Mouse (Mus musculus) cortical plate, adult 2 months (tissue): ENCODE data around the gene Dnah2. TPM values are rescaled to one million over a fixed set of nuclear protein-coding genes. Genes with fewer than 3 reads are reported as not detected.

ENCODE experiments used
- H3K27ac ChIP-seq: fragments of 200-500 bp; 2 replicates; pipeline ENCODE4 v1.5.1; 2012; ENCODE audit warnings: low read length, control low read depth, inconsistent platforms; ENCODE audit not compliant: insufficient read depth
- H3K4me1 ChIP-seq: fragments of 200-500 bp; 2 replicates; pipeline ENCODE4 v1.6.1; 2011; ENCODE audit warnings: low read length; ENCODE audit not compliant: control insufficient read depth, insufficient read depth
- H3K4me3 ChIP-seq: fragments of 200-500 bp; 2 replicates; pipeline ENCODE4 v1.5.1; 2011; ENCODE audit warnings: mild to moderate bottlenecking, low read length, control low read depth; ENCODE audit not compliant: insufficient read depth
- CTCF ChIP-seq: fragments of 200-500 bp; IDR thresholded peaks from 2 replicates; pipeline ENCODE4 v1.5.1; 2011; ENCODE audit warnings: mild to moderate bottlenecking, control low read depth, low read length; ENCODE audit not compliant: insufficient read depth; ENCODE audit errors: extremely low read depth
- POLR2A ChIP-seq: fragments of 200-500 bp; IDR thresholded peaks from 2 replicates; pipeline ENCODE4 v1.6.1; 2011; ENCODE audit warnings: mild to moderate bottlenecking, low read length, control low read depth; ENCODE audit not compliant: insufficient read depth; ENCODE audit errors: extremely low read depth
- polyA plus RNA-seq: library from polyadenylated mRNA; depleted of rRNA; stranded (reverse); fragments of >200 nt; gene quantifications from 2 replicates; pipeline ENCODE4 v1.2.3, GENCODE M21; 2012

The Dnah2 gene
- polyA plus RNA-seq, 1 experiment = 1.6 TPM

GRCm38 (mm10) chr11:69437291-69437690, 111.6 kb downstream of the Dnah2 start:
- TF ChIP-seq CTCF = no peak
- no peak for TF ChIP-seq POLR2A
- H3K27ac ChIP-seq = no peak overlapping the region
- no peaks in the 10 kb centered on the region for H3K4me1 ChIP-seq
- H3K4me3 ChIP-seq = no peak overlapping the region

DNA sequence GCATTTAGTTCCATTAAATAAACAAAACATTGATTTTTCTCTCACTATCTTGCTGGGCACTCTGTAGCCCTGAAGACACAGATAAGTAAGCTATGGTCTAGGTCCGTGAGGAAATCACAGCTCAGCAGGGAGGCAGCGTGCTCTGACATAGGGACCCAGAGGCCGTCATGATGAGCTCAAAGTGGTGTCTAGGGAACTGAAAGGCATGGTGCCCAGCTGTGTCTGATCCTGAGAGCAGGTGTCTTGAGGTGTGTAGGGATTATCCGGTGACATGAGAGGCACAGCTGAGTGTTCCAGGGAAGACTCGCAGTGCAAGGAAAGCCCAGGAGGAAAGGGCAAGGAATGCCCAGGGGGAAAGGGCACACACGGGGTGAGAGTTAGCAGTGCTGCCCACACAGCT, 115.7 kb downstream of the Dnah2 start:
- no peak overlapping the region for H3K4me3 ChIP-seq
- no peak for TF ChIP-seq POLR2A
- no peak for TF ChIP-seq CTCF

GRCm38 (mm10) chr11:69432640-69432982, 116.3 kb downstream of the Dnah2 start:
- no peaks in the 10 kb centered on the region for H3K4me1 ChIP-seq
- no peak overlapping the region for H3K4me3 ChIP-seq
- H3K27ac ChIP-seq = no peak overlapping the region
- TF ChIP-seq POLR2A = no peak
- TF ChIP-seq CTCF = no peak

More for the DNA sequence above, 115.7 kb downstream of the Dnah2 start:
- no peak overlapping the region for H3K27ac ChIP-seq
- no peaks in the 10 kb centered on the region for H3K4me1 ChIP-seq

GRCm38 (mm10) chr11:69431829-69432639, 116.9 kb downstream of the Dnah2 start:
- no peak overlapping the region for H3K4me3 ChIP-seq

DNA sequence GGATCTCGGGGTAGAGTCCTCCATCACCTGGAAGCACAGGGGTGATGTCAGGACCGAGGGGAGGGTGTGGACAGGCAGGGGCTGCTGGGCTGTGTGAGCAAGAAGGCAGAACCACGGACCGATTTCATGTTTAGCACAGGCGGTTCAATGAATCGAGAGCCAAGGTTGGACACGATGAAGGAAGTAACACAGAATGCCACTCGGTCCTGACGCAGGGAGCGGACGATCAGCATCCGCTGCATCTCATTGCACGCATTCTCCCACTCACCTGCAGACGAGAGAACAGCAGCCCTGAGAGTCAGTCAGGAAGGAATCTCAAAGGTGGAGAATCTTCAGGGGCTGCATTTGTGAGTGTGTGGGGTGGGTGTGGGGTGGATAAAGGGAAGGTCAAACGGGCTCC, 118.3 kb downstream of the Dnah2 start:
- TF ChIP-seq POLR2A (no peak), CTCF (no peak)
- Histone ChIP-seq H3K4me1 (no peaks in the 10 kb centered on the region), H3K4me3 (no peak overlapping the region), H3K27ac (no peak overlapping the region)

More at GRCm38 (mm10) chr11:69431829-69432639, 116.9 kb downstream of the Dnah2 start:
- TF ChIP-seq CTCF (peak; percentile 70), POLR2A (no peak)
- H3K4me1 ChIP-seq = no peaks in the 10 kb centered on the region
- no peak overlapping the region for H3K27ac ChIP-seq

- no peaks in the 10 kb centered on the region for H3K4me1 ChIP-seq
- H3K4me3 ChIP-seq = no peak overlapping the region
- no peak for TF ChIP-seq POLR2A
- TF ChIP-seq CTCF = no peak
- H3K27ac ChIP-seq = no peak overlapping the region
Measured at GRCm38 (mm10) chr11:69429313-69429712, 119.6 kb downstream of the Dnah2 start.

DNA sequence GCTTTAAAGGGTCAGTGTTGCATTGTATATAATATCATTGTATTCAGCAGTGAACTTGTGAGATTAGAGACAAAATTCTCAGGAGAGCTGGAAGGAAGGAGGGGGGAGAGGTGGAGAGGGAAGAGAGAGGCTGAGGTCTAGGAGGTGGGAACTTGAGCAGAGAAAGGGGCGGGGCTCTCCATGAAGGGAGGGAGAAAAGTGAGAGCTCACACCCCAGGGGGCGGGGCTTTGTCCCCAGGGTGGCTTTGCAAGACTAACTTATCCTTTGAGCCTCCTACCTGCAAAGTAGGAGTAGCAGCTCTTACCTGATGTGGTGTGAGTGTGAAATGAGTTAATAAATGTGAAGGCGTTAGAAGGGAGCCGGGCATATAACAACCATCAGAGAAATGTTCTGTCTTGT, 120.2 kb downstream of the Dnah2 start:
- Histone ChIP-seq H3K4me3 (no peak overlapping the region), H3K4me1 (no peaks in the 10 kb centered on the region), H3K27ac (no peak overlapping the region)
- TF ChIP-seq POLR2A = no peak
- TF ChIP-seq CTCF = no peak

DNA sequence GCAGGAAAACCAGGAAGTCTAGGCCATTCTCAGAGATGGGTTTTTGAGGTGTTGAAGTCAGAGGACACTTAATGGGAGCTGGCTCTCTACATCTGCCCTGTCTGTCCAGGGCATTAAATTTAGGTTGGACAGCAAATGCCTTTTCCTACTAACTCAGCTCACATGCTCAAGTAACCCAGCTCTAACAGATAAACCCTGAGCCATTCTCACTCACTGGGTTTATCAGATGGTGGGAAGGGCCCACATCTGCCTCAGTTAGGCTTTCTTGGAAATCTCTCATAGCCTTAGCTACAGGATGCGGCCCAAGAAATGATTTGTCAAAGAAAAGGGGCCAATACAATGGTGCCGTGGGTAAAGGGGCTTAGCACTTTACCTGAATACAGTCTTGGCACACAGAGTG, 122.7 kb downstream of the Dnah2 start:
- TF ChIP-seq POLR2A (no peak), CTCF (no peak)
- no peak overlapping the region for H3K4me3 ChIP-seq
- no peak overlapping the region for H3K27ac ChIP-seq
- H3K4me1 ChIP-seq = no peaks in the 10 kb centered on the region

DNA sequence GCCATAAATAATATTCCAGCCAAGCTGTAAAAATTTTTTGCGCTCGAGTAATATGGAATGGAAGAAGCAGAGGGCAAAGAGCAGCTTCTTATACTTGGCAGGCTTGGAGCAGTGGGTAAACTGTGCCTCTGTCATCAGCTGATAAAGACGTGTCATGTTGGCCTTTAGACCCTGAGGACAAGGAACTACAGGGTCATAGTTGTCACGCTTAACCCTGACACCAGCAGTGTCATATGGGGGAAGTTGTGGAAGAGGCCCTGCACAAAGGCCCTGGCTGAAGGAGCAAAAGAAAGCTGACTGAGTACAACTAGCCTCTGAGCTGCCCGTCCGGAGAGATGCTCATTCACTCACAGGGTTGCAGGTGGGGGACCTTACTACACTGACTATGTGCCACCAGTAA, 125.0 kb downstream of the Dnah2 start:
- H3K4me1 ChIP-seq = no peaks in the 10 kb centered on the region
- no peak overlapping the region for H3K27ac ChIP-seq
- no peak overlapping the region for H3K4me3 ChIP-seq
- TF ChIP-seq POLR2A (no peak), CTCF (no peak)

DNA sequence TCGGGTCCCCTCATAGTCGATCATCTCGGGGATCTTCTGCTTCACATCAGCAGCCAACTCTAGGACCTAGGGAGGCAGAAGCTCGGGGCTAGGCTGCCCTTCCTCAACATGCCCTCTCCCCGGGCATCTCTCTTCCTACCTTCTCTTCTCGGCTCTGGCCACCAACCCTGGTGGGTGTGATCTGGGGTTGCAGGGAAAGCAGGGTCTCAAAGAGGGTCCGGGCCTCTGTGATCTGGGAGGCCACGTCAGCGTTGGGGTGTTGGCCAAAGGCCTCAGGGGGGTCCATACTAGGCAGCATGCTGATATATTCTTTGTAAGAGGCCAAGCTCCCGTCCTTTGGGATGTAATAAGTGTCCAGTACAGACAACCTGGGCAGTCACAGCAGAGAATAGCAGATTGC, 126.1 kb downstream of the Dnah2 start:
- no peak overlapping the region for H3K27ac ChIP-seq
- no peak for TF ChIP-seq CTCF
- no peak for TF ChIP-seq POLR2A
- no peaks in the 10 kb centered on the region for H3K4me1 ChIP-seq
- H3K4me3 ChIP-seq = no peak overlapping the region
